Mouse (Mus musculus) lung, postnatal 36 days (tissue): Measurements from ENCODE around the gene Arntl.

Experiments
- DNase-seq: peaks from one replicate; pipeline ENCODE4 v3.0.0; 2022; ENCODE audit warnings: mixed read lengths

The Arntl gene

GRCm38 (mm10) chr7:113210441-113210840 lies 3.2 kb downstream of the Arntl start:
- DNase-seq, result peak; percentile 41

GRCm38 (mm10) chr7:113214245-113215169 lies 7.2 kb downstream of the Arntl start:
- no peak for DNase-seq

DNA sequence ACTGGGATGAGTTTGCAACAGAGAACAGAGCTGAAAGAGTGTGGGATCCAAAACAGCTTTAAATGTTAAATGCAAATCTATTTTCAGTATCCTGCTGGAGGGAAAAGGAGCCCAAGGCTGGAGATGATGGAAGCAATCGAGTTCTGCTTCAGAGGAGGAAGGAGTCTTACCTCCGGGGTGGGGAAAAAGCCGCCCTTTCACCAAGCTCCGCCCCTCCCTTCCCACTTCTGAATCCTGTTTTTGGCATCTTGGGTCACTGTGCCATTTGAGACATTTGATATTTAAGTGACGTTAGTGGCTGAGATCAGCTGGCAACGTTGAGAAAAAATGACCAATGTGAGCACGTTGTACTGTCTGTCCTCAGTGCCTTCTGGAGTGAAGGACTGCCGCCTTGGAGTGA lies 8.9 kb downstream of the Arntl start:
- DNase-seq, result peak; percentile 64

- DNase-seq, result no peak
Observed at GRCm38 (mm10) chr7:113219416-113219815, 12.2 kb downstream of the Arntl start.

- no peak for DNase-seq
Observed at GRCm38 (mm10) chr7:113219864-113220263, 12.6 kb downstream of the Arntl start.

GRCm38 (mm10) chr7:113220691-113221238 lies 13.5 kb downstream of the Arntl start:
- DNase-seq, result no peak

DNA sequence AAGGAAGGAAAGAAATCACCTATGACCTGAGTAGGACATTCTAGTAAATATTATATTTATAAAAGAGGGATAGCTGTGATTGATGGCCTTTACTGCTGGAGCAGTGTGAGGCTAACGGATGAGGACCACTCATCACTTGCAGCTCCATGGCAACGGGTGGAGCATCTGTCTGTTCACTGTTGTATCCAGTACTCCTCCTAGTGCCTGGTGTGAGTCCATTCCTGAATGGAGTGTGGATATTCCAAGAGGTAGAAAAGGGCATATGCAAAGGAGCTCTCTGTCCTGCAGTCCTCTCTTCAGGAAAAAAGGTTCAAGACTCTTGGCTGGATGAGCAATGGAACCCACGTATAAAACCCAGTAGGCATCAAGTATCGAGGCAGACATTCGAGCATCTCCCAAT lies 15.6 kb downstream of the Arntl start:
- no peak for DNase-seq

GRCm38 (mm10) chr7:113224620-113225019 lies 17.4 kb downstream of the Arntl start:
- DNase-seq, result no peak

GRCm38 (mm10) chr7:113228498-113228897 lies 21.2 kb downstream of the Arntl start:
- no peak for DNase-seq

DNA sequence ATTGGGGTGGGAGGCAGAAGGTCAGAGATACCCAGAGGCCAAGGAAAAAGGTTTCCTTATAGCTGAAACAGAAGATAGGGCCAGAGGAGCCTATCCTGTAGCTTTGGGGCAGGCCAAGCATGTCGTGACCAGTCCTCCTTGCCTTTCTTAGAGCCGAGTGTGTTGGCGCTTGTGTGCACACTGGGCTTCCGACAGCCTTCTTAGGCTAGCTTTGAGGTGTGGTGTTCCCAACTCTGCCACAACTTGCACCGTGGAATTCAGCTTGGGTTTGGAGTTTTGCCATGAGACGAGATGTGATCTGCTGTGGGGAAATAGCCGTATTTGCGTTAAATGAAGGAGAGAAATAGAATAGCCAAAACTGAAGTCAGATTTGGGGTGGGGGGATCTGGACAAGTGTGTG lies 28.9 kb downstream of the Arntl start:
- DNase-seq, result no peak

DNA sequence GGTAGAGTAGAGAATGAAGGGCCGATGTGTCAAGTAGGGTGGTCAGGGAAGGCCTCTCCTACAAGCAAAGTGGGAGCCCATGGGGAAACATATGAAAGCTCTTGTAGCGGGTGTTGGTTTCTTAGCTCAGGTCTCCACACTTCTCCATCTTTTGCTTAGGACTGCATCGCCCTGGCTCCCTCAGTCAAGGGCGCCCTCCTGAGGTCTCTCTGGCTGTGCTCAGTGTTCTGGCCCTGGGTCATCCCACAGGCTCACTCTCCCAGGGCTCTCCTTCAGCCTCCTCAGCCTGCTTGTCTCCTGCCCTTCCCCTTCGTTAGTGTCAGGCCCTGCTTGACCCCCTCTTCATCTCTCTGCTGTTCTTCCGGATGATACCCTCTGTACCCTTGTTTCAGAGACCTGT lies 31.1 kb downstream of the Arntl start:
- DNase-seq, result no peak

- peak; percentile 72 for DNase-seq
Observed at GRCm38 (mm10) chr7:113239448-113240130, 32.3 kb downstream of the Arntl start.

DNA sequence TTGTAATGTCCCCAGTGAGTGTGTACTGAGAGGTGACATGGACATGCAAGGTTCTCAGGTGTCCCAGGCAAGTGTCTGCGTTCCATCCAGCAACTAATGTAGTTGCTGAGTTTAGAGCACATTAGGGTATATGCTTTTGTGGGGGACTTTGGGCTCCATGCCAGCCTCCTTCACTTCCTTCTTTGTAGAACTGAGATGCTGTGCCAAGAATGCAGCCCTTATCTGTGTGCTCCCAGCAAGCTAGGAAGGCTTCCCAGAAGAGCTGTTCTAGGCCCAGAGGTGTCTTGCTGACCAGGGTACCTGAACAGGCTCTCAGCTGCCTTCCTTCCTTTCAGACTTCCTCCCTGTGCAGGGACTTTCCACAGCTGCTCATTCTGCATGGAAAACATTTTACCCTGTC lies 33.2 kb downstream of the Arntl start:
- peak; percentile 42 for DNase-seq

GRCm38 (mm10) chr7:113241901-113242661 lies 34.8 kb downstream of the Arntl start:
- no peak for DNase-seq

- peak; percentile 63 for DNase-seq
Observed at GRCm38 (mm10) chr7:113242688-113243087, 35.4 kb downstream of the Arntl start.

DNA sequence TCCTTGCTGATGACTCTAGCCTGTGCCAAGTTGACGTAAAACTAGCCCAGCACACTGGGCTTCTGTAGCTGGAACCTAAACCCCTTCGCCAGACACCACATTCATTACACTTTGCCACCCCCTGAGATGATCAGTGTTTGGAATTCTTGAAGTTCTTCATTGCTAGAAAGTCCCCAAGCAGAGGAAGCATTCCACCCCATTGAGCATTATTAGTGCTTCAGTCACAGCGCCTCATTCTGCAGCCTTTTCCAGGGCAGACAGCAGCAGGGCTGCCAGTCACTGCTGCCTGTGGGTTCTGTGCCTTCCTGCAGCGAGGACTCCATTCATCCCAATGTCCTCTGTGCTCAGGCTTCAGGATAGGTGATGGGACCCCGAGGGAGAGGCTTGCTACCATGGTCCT lies 37.9 kb downstream of the Arntl start:
- DNase-seq, result no peak

- no peak for DNase-seq
Observed at GRCm38 (mm10) chr7:113246512-113246911, 39.2 kb downstream of the Arntl start.

- DNase-seq, result no peak
Observed at GRCm38 (mm10) chr7:113247167-113247566, 39.9 kb downstream of the Arntl start.

GRCm38 (mm10) chr7:113249134-113249825 lies 42.0 kb downstream of the Arntl start:
- peak; percentile 69 for DNase-seq

- DNase-seq, result peak; percentile 44
Observed at GRCm38 (mm10) chr7:113250433-113250991, 43.2 kb downstream of the Arntl start.

- peak; percentile 83 for DNase-seq
Observed at GRCm38 (mm10) chr7:113251001-113251400, 43.7 kb downstream of the Arntl start.

GRCm38 (mm10) chr7:113251554-113251953 lies 44.3 kb downstream of the Arntl start:
- DNase-seq, result no peak
